Mouse (Mus musculus): ENCODE data around the gene Hdgfl3.

- no peak for TF ChIP-seq CTCF (IDR thresholded peaks at IDR 0.05; ENCODE audit: low read depth)
- no peak for TF ChIP-seq EP300 (IDR thresholded peaks at IDR 0.05; ENCODE audit: low read depth)
Measured at GRCm38 (mm10) chr7:81867231-81867930, 66.9 kb downstream of the Hdgfl3 start.

Data from heart, postnatal 0 days (tissue).